Mouse (Mus musculus) adrenal gland, adult 2 months (tissue): Measurements from ENCODE around the gene Gpr61. TPM values are rescaled to one million over a fixed set of nuclear protein-coding genes. Genes with fewer than 3 reads are reported as not detected.
A peak's percentile ranks its signal among the peaks of the same experiment; 100 is the strongest.

Source experiments
- DNase-seq: peaks from one replicate; pipeline ENCODE4 v3.0.0; 2021
- long read RNA-seq: library from polyadenylated mRNA; stranded (forward); transcript quantifications from one replicate; pipeline ENCODE4 v2.0.0, GENCODE M21; 2021
- polyA plus RNA-seq: library from polyadenylated mRNA; depleted of rRNA; stranded (reverse); fragments of >200 nt; gene quantifications from 2 replicates; pipeline ENCODE4 v1.2.3, GENCODE M21; 2012; rRNA removed
- total RNA-seq, 2 experiments: library from RNA; stranded (reverse); gene quantifications; 2 replicates each; pipeline ENCODE4 v1.2.3; 2021

Gene Gpr61
- under 1 TPM; 0.20 to 0.48 TPM for total RNA-seq
- polyA plus RNA-seq, result 0.12 and 0.20 TPM in 2 replicates
- long read RNA-seq, result 0 reads

- no peak for DNase-seq
These were observed at the start of gene Gpr61 for GRCm38 (mm10) chr3:108154656-108155055. TSS of gene Gpr61 (minus strand) at chr3:108154882.

GRCm38 (mm10) chr3:108204470-108204869 lies 49.8 kb upstream of the Gpr61 start:
- DNase-seq, result no peak

- DNase-seq, result peak; percentile 90
These were observed 49.1 kb upstream of the Gpr61 start for GRCm38 (mm10) chr3:108203621-108204325.

GRCm38 (mm10) chr3:108203212-108203611 lies 48.5 kb upstream of the Gpr61 start:
- no peak for DNase-seq

- DNase-seq, result no peak
These were observed 47.8 kb upstream of the Gpr61 start for GRCm38 (mm10) chr3:108202506-108202905.

- peak; percentile 97 for DNase-seq
These were observed 45.9 kb upstream of the Gpr61 start, which contains the start of gene Cyb561d1 for GRCm38 (mm10) chr3:108200329-108201323. TSS of gene Cyb561d1 (minus strand) at chr3:108201212.

GRCm38 (mm10) chr3:108199231-108199630 lies 44.5 kb upstream of the Gpr61 start:
- DNase-seq, result no peak

- DNase-seq, result no peak
These were observed 42.4 kb upstream of the Gpr61 start for GRCm38 (mm10) chr3:108197066-108197497.

- DNase-seq, result no peak
These were observed 41.4 kb upstream of the Gpr61 start for GRCm38 (mm10) chr3:108195941-108196590.

- DNase-seq, result no peak
These were observed 40.6 kb upstream of the Gpr61 start for GRCm38 (mm10) chr3:108195287-108195686.

GRCm38 (mm10) chr3:108193686-108194085 lies 39.0 kb upstream of the Gpr61 start:
- no peak for DNase-seq

- DNase-seq, result no peak
These were observed 35.2 kb upstream of the Gpr61 start for GRCm38 (mm10) chr3:108189897-108190296.

- DNase-seq, result no peak
These were observed 34.2 kb upstream of the Gpr61 start for GRCm38 (mm10) chr3:108188716-108189490.

- no peak for DNase-seq
These were observed 32.6 kb upstream of the Gpr61 start for GRCm38 (mm10) chr3:108187111-108187795.

GRCm38 (mm10) chr3:108186098-108187047 lies 31.7 kb upstream of the Gpr61 start, which contains the start of gene Amigo1:
TSS of gene Amigo1 (plus strand) at chr3:108186335.
- peak; percentile 84 for DNase-seq

GRCm38 (mm10) chr3:108185460-108186097 lies 30.9 kb upstream of the Gpr61 start:
- no peak for DNase-seq

GRCm38 (mm10) chr3:108184742-108185141 lies 30.1 kb upstream of the Gpr61 start:
- DNase-seq, result no peak

GRCm38 (mm10) chr3:108180514-108180913 lies 25.8 kb upstream of the Gpr61 start:
- DNase-seq, result no peak
